Mouse (Mus musculus) layer of hippocampus, adult 9-11 months (tissue): Measurements from ENCODE around the gene Gm47995.

Experiments used
- DNase-seq: peaks from one replicate; pipeline ENCODE4 v3.0.0; 2022

Gene Gm47995

DNA sequence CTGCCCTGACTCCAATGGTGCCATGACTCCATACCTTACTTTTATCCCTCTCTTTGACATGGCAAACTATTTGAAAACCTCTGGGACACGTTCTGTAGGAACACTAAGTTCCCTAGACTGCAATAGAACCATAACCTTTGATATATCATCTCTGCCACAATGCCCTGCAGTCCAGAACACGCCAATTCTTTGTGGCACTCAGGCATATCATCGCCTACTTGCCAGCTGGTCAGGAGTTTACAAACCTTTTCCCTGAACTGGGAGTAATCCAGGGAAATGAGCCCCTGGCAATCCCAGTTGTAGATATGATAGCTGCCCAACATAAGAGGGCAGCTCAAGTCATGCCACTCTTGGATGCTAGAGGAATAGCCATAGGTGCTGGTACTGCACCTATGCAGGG is 34.1 kb downstream of the Gm47995 start:
- DNase-seq, result no peak

DNA sequence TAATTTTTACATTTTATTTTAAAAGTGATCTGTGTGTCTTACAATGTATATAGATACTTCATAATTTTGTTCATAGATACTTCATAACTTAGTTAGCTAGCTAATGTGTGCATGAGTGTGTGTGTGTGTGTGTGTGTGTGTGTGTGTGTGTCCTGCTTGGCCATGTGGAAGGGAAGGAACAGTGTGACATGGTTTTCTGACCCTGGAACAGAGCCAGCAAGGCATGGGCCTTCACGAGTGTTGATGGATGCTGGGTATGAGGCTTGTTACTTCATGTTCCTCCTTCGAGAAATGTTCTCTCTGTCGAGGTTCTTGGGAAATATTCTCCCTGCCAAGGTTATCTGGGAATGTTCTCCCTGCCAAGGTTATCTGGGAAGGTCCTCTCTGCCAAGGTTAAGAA is 35.5 kb downstream of the Gm47995 start:
- DNase-seq, result no peak

DNA sequence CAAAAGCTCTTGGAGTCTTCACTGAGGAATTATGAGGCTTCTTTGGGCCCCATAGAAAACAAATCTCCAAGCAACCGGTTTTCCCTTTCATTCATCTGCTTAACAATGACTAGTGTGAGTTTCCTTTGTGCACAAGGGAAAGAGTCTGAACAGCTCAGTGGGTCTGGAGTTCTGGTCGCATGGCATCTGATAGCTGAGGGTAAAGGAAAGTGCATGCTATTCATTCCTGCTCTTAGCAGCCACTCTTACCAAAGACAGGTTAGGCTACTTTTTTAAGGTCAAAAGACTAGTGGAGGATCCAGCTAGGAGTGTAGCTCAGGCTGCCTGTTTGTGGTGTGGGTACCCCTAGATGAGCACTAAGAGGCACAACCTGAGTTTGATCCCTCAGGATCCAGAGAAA is 37.3 kb downstream of the Gm47995 start:
- DNase-seq, result no peak

DNA sequence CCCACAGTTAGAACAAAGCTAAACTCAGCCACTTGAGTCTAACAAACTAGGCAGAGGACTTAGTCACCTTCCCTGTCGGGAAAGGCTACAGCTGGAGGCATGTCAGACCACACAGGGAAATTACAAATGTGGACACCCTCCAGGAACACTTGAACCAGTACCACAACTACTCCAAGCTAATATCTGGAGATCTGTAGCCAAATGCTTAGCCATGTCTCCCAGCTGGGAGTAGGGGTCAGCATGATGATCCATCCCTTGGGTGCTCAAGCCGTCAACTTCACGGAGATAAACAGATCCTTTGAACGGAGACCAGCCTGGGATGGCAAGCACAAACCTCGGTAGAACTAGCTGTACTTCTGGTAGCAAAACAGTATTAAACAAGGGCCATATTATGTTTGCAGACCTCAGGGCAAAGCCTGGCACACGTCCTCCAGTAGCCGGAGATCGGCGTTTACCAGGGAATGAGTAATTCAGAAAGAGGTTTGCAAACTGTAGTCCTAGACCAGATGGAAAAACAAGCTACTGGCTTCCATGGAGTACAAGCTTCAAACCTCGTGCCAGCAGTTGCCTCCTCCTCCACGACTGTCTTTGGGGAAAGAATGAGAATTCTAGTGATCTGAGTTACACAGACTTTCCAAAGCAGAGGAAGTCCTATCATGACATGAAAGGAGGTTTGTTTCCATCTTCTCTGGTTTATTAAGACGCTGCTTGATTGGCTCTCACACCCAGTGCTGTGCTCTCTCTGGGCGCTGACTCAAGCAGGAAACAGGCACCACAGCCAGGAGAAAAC is 38.1 kb downstream of the Gm47995 start:
- DNase-seq, result peak; percentile 65

DNA sequence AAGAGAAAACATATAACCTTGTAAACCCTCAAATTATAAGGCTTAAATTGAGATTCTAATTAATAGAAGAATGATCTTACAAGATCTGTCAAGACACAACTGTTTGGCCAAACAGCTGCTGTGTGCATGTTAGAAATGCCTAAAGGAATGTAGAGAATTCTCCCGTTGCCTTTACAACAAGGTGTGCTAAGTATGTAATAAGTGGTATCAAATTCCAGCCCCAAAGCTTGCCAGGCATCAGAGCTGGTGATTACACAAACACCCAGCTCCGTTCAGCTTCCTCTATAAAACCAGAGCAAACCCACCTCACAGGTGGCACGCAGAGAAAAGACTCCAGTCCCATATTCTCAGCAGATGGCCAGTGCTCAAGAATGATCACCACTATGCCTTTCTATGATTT is 39.5 kb downstream of the Gm47995 start:
- no peak for DNase-seq

DNA sequence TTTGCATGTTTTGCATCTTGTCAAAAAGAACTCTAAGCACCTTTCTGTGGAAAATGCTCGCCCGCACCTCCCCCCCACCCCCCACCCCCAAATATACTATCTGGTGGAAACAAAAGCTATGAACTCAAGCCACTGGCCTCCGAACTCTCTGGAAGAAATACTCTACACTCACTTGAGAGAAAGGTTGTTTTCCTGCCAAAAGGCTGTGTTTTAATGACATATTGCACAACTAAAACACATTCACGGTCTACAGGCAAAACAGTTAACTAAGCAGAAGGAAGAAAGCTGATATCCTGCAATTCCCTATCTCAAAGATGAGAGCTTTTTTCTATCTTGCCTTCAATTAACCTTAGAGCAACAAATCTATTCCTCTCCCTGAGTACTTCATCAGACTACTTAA is 45.1 kb downstream of the Gm47995 start:
- no peak for DNase-seq

DNA sequence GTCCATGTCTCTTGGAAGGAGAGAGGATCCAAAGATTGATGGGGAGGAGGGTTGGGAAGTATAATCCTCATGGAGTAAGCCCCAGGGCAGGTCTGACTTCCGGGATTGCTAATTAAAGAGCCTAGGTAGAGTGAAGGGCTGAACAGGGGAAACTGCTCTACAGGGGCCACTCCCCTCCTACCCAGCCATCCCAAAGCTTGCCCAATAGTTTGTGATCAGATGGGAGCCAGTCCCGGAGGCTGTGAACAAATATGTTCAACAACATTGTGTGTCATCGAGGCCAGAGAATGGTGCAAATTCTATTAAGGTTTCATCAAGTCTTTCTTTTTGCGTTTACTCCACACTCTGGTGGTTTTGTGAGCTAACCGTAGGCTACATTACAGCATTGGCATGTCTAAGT is 45.8 kb downstream of the Gm47995 start:
- DNase-seq, result no peak

DNA sequence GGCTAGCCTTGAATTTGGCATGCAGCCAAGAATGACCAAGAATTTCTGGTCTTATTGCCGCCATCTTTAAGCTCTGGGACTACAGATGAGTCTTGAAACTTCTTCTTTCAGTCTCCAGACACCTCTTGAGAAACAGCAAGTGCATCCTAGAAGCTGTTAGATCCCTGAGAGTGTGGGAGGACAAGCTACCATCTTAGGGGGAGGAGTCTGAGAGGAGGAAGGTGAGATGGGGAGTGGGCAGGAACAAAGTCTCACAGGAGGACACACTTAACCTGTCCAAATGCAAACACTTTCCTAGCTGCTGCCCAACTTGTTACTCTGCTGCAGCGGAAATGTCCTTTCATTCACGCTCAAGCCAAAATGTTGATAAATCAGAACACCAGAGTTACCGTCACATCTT is 46.5 kb downstream of the Gm47995 start:
- no peak for DNase-seq

DNA sequence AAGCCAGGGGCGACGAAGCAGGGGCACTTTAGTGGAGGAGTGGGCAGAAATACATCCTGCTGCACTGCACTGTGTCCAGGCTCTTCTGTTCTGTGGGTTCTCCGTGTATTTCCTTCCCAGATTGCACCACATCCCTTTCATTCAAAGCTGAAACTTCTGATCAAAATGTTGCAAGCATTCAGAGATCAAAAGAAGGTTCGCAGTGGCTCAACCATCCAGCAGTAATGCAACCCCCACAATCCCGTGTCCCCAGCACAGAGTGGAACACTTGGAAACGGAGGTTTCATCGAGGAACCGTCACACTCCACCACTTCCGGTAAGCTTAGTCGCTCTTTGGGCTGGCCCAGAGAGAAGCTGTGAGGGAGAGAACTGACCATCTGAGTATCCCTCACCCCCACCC is 46.9 kb downstream of the Gm47995 start:
- DNase-seq, result no peak

DNA sequence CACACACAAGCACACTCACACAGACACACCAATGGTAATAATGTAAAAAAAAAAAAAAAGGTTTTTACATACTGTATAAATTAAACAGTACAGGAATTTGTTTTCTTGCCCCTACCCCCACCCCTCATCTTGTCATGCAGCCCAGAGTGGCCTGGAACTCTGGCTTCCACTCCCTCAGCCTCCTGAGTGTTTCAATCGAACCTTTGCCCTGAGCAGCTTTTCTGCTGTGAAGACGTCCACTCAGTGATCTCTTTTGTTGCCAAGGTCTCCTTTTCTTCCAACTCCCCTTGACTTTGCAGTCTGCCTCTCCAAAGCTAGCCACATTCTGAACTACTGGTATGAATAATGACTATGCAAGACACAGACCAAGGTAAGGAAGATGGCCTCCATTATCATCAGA is 47.6 kb downstream of the Gm47995 start:
- no peak for DNase-seq
